Mouse (Mus musculus): ENCODE measurements around the gene Olfr201.

- TF ChIP-seq CTCF (IDR thresholded peaks at IDR 0.05; ENCODE audit: insufficient read depth, low read length) (no peak), POLR2A (IDR thresholded peaks at IDR 0.05; ENCODE audit: borderline replicate concordance, extremely low read depth, low read depth, low read length) (no peak)
These were observed 8.1 kb upstream of the Olfr201 start for GRCm38 (mm10) chr16:59280542-59280941.
